Mouse (Mus musculus) activated CD4-positive, CD25-positive, alpha-beta regulatory T cell, adult 4 months (primary cell): Measurements from ENCODE around the gene Adamts9. TPM values are rescaled to one million over a fixed set of nuclear protein-coding genes. Genes with fewer than 3 reads are reported as not detected.

Experiments
- ATAC-seq: one replicate; pipeline ENCODE4 v1.8.0; 2017
- polyA plus RNA-seq, 2 experiments: library from polyadenylated mRNA; unstranded; fragments of 100-300 nt; shearing (Covaris generic); gene quantifications; one replicate each; pipeline ENCODE4 v1.2.1; 2017

Gene Adamts9
- polyA plus RNA-seq, 2 experiments from 2014 or later, result 0.24 TPM; not detected in 1

DNA sequence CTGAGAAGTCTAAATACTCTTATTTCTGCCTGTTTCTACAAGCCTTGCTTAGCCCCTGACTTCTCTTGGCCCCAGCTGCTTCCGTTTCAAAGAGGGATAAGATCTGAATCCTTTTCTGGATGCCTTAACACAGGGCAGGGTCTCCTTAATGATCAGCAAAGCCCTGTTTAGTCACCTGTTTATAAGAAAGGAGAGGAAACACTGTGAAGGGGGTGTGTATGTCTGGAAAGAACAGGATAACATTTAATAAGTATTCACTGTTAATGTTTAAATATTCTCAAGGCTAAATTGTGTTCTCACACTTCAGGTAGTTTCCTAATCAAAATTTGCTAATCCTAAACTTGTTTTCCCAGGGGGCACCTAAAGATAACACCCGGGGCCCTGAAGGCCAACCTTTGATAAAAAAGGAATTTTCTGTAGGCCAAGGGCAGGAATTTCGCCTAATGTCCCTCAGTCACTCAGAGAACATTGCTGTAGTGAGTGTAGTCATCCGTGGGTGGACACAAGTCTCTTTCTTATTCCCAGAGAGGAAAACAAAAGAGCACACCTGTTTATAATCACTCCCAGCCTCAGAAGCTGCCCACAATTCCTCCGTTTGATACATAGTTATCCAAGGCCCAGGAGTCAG is 82.9 kb downstream of the Adamts9 start:
- no peak for ATAC-seq

DNA sequence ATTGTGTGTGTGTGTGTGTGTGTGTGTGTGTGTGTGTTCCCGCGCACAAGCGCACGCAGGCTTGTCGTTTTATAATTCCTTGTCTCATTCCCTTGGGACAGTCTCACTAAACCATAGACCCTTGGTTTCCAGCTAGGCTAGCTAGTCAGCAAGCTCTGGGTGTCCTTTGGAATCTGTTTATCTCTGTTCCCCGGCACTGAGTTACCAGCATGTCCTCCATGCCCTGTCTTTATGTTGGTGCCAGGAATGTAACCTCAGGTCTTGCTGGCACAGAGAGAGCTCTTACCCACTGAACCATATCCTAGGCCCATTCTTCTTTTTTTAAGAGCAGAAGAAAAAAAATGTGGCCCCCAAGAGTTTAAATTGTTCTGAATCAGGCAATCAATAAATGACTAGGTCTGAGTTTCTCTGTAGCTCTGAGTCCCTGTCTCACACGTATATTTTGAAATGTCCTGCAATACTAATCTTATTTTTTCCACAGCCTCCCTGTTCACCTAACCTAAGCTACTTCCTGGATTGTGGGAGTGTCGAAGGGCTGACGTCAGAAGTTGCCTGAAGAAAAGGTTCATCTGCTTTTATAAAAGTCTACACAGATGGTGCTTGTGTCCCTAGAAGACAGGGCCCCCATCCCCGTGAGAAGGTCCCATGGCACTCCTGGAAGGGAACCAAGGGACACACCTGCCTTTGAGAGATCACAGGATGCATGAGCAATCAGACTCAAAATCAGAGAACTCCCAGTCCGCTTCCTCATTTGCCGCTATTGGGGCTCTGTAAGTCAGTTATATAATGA is 84.4 kb downstream of the Adamts9 start:
- no peak for ATAC-seq

DNA sequence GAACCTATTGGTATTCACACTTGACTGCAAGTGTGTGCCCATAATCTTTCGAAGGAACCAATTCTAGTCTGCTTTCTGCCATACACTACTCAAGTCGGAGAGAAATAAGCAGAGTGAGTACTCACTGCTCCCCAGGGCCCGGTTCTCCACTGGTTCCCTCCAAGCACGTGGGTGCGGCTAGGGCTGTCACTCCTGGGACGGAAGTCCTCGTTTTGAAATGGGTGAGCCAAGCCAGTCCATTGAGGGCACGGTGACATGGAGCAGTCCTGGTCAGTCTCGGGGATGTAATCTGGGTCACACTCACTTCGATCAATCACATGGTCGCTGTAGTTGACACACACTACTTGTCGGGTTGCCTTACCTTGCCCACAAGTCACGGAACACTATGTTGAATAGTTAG is 85.5 kb downstream of the Adamts9 start:
- no peak for ATAC-seq

- no peak for ATAC-seq
Observed at GRCm38 (mm10) chr6:92854873-92855272, 88.4 kb downstream of the Adamts9 start.

DNA sequence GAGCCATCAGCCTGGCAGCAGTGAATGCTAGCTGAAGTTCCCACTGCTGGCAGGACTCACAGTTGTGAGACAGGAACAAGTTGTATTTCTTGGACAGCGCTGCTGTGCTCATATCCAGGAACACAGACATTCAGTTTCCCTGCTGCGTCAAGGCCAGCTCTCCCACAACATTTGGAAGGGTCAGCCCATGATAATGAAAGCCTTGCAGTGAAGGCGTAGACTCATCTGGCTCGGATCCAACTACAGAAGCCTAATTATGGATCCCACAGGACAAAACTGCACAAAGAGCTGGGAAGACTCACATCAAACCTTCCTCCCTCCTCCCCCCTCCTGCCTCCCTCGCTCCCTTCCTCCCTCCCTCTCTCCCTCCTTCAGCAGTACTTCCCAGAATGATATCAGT is 93.0 kb downstream of the Adamts9 start:
- ATAC-seq, result no peak

GRCm38 (mm10) chr6:92849208-92849607 is 94.1 kb downstream of the Adamts9 start:
- ATAC-seq, result no peak

DNA sequence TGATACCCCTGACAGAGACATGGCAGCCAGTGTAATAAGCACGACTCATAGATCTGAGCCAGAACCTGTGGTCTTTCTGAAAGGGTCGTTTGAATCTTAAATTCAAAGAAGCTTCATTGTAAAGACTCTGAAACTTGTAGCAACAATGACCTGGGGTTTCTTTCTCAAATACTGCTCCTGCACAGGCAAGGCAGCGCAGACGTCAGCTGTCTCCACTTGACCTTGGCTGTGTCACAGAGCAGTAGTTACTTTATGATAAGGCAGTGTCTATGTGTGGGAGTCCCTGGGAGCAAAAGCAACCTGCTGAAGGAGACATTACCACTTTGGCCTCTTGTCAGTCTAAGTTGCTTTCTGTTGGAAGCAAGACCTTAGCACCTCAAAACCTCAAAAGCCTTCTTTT is 96.7 kb downstream of the Adamts9 start:
- ATAC-seq, result no peak

- no peak for ATAC-seq
Observed at GRCm38 (mm10) chr6:92845898-92846297, 97.4 kb downstream of the Adamts9 start.

DNA sequence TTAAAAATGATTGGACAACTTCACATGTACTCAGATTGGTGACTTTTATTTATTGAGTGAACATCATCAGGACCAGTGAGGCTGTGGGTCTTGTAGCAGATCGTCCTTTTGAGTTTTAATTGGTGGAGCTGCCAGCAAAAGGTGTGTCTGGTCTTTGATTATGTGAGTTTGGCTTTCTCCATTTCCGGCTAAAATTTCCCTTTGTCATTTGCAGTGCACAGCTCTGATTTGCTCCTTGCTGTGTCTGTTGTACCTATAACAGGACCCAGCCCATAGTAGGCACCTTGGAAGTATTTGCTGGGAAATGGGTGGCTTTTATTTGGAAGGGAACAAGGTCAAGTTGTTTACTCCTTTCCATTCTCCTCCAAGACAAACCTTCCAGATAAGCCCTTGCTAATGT is 99.8 kb downstream of the Adamts9 start:
- ATAC-seq, result no peak

DNA sequence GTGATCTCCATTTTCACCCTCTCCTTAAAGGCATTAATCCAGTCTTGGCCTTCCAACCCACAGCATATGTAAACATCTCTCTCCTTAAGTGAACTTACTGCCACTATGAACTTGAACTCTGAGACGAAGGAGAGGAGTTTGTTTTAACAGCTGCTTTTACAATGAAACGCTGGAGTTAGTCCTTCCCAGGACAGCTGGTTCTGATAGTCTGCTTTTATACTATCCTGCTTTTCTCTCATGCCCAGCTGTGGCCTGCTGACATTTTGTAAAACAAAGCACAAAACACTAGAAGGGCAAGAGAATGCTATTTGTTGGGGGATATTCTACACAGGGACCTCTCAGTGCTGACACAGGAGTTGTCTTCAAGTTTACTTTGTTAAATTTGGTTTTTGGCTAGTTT is 101.3 kb downstream of the Adamts9 start:
- ATAC-seq, result no peak

GRCm38 (mm10) chr6:92831106-92831505 is 112.2 kb downstream of the Adamts9 start:
- ATAC-seq, result no peak

DNA sequence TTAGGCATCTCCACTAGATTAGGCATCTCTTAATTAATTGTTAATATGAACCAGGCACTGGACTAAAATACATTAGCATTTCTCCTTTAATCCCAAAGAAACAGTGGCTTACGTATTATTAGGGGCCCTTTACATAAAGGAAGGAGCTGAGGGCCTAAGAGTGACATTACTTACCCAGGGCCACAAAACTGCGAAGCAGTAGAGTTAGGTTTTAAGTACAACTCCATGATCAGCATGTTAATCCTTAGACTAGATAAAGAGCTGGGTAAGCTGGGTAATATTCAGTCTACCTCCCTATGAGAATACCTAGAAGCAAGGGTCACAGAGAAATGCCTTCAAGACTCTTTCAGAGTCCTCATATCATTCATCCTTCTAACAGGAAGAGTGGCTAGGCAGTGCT is 114.1 kb downstream of the Adamts9 start:
- no peak for ATAC-seq

DNA sequence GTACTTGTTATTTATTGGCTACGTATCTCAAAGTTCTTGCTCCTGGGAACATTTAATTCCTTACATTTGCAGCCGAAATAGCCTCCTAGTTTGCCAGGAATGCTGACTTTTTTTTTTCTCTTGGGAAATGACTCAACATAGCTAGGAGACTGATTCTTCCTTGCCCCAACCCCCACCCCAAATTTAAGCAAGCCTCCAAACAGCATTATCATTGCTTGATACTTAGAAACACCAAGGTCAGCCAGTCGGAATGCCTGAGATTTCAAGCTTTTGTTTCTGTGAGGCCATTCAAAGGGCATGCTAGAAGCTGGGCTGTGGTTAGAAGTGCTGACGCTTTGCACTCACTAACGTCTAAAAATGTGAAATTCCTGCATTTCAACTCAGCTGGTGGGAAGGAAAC is 115.9 kb downstream of the Adamts9 start:
- no peak for ATAC-seq

DNA sequence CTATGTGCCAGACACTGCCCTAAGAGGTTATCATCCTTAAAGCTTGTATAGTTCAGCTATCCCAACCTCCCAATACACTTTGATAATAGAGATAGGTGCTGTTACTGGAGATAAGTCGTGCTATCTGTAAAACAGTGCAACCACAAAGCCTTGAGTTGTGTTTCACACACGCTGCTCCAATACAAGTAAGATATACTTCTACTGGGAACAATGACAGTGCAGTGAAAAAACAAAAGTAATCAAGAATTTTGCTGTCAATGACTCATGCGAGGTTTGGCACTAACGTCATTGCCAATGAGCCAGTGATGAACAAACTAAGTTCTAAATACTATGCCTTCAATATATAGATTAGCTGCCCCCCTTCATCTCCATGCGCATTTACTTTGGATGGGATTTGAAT is 116.7 kb downstream of the Adamts9 start:
- ATAC-seq, result no peak

DNA sequence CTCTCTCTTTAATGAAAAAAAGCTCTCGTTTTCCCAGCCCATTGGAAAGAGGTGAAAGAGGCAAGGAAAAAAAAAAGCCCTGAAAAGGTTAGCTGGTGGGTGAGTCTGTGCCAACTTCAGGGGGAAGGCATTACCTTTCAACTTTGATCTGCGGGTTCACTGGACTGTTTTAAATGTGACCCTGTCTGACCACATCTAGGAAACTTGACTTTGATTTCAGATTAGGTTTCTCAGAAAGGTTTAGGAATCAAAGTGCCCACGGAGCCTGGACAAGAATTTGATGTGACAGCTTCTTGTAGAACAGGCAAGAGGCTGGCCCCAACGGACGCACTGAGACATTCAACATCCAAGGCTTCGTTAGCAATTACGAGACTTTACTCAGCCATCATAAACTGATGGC is 119.3 kb downstream of the Adamts9 start:
- ATAC-seq, result no peak

DNA sequence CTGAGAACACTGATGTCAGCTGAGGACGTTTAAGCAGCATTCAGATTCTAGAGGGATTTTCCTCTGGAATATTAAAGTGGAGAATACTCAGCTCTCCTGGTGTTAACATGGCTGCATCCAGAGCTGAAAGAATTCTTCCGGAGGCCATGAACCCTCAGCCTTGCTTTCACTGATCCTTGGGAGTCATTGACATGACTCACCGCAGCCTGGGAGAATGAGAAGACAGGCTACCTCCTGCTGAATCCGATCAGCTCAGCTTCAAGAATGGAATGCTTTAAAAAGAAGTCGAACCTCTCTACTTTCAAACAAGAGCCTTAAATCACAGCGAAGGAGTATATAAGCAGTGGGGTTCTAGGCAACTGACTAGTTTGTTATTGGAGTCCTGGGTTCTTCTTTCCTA is 121.3 kb downstream of the Adamts9 start:
- ATAC-seq, result no peak

DNA sequence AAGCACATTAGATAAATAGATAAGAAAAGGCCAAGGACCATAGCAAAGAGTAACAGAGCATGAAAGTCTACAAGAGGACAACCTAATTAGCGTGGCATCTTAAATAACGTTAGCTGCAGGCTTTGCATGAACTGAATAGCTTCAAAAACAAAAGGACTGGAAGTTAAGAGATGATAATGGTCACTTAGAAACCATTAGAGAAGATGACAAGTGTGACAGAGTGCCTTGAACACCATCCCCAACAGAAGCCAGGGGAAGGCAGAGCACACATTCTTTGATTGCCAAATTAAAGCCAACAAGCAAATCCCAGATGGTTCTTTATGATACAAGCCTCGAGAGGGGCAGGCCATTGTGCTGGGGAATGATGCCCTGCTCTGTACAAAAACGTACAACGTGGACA is 121.7 kb downstream of the Adamts9 start:
- no peak for ATAC-seq

DNA sequence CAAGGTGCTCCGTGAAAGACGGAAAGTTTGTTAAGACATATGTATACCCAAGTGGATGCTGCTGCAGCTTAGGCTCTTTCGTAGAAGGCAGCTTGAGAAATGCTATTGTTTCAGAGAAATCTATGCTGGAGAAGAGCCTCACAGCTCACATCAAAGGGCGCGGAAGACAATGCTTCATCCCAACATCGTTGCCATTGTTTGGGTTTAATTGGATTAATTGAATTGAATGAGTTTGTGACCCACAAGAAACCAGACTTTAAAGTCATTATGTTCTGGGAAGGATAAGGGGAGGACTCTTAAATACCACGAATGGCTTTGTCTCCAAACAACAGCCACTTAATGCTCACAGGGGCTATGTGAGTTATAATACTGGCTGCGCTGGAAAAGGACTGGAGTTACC is 125.6 kb downstream of the Adamts9 start:
- no peak for ATAC-seq

DNA sequence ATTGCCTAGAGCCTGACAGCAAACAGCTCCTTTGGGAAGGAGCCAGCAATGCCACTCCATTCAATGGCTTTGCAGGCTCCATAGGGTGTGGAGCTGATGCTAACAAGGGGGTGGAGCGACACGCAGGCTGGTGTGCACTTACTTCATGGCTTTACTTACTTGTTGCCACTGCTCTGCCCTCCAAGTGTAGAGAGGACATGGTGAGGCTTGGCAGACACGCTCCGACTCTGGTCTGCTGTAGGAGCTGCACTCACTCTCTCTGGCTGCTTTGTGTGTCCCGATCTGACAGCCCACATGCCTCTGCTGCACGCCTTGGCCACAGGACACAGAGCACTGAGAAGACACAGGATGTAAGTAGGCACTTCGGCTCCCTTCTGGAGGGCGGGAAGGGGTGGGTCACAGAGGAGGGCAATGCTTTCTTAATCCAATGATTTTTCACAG is 127.0 kb downstream of the Adamts9 start, which contains the start of gene A730049H05Rik:
A730049H05Rik (plus strand) TSS at position 168 of the 441 bp plus-strand sequence.
- ATAC-seq, result no peak

GRCm38 (mm10) chr6:92812702-92813370 is 130.5 kb downstream of the Adamts9 start:
- no peak for ATAC-seq

GRCm38 (mm10) chr6:92811566-92811965 is 131.7 kb downstream of the Adamts9 start:
- ATAC-seq, result no peak

DNA sequence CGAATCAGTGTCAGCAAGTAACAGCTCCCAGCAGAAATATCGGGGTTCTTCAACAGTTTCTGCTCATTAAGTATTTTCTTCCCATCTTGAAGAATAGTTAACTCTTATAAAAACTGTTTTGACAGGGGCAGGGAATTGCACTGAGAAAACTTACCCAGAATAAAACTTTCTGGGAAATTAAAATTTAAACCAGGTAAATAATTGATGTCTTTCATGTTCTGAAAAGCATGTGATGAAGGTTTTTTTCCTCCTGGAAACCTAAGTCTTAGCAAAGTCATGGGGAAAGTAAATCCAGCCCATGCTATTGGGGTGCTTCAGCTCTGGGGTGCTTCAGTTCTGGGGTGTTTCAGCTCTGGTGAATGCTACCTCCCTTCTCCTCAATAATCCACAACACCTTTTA is 132.7 kb downstream of the Adamts9 start:
- no peak for ATAC-seq

DNA sequence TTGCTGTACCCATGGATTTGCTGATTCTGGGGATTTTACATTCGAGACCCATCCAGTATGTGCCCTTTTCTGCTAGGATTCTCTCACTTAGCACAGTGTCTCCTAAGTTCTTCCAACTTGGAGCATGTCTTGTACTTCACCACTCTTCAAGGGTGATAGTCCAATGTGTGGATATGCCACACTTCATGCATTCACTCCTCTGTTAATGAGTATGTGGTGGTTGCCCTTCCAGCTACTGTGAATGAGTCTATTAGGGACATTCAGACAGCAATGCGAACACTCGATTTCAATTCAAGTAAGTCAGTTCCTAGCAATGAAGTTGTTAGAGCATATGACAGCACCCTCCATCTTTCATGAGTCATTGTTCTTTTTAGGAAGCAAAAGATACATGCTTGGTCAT is 133.5 kb downstream of the Adamts9 start:
- ATAC-seq, result no peak
